Mouse (Mus musculus) CD4-positive helper T cell, adult 2 months (primary cell): ENCODE measurements at regions not wholly inside any gene's neighbourhood (a gene's known extent, or its start where the extent isn't known, plus 50 kb on each side); places are given as distances from the start of the nearest gene placed in this dataset.

Experiments
- DNase-seq: peaks from one replicate; pipeline ENCODE4 v3.0.0-alpha.2; 2012; ENCODE audit warnings: low read depth, missing footprints, low spot score

GRCm38 (mm10) chr13:30484527-30485185 is 60.5 kb downstream of the Uqcrfs1 start:
- DNase-seq, result no peak

GRCm38 (mm10) chr13:30479128-30479666 is 66.0 kb downstream of the Uqcrfs1 start:
- DNase-seq, result no peak

GRCm38 (mm10) chr13:30478556-30478955 is 66.6 kb downstream of the Uqcrfs1 start:
- no peak for DNase-seq

- no peak for DNase-seq
Measured at GRCm38 (mm10) chr13:30471300-30471699, 73.9 kb downstream of the Uqcrfs1 start.

- DNase-seq, result no peak
Measured at GRCm38 (mm10) chr13:30467104-30467503, 78.1 kb downstream of the Uqcrfs1 start.

- DNase-seq, result no peak
Measured at GRCm38 (mm10) chr13:30465439-30465838, 79.7 kb downstream of the Uqcrfs1 start.

- DNase-seq, result peak; percentile 57
Measured at GRCm38 (mm10) chr13:30455278-30455681, 89.9 kb downstream of the Uqcrfs1 start.

- no peak for DNase-seq
Measured at GRCm38 (mm10) chr13:30452126-30452525, 93.0 kb downstream of the Uqcrfs1 start.

- no peak for DNase-seq
Measured at GRCm38 (mm10) chr13:30448895-30449294, 96.3 kb downstream of the Uqcrfs1 start.
